Mouse (Mus musculus) layer of hippocampus, adult 2 months (tissue): ENCODE measurements around the gene Gm5426. TPM values are rescaled to one million over a fixed set of nuclear protein-coding genes. Genes with fewer than 3 reads are reported as not detected.
"Not testable (repeated sequence)": the region's sequence is repeated elsewhere in the genome, so short reads cannot be mapped to it uniquely, and the experiment has no call there.

ENCODE experiments used
- DNase-seq, 2 experiments: peaks; one replicate each; pipeline ENCODE4 v3.0.0; 2022; ENCODE audit warnings: low spot score in 2 of 2
- H3K27ac ChIP-seq: fragments of 200-600 bp; 2 replicates; pipeline ENCODE4 v1.8.1; 2022
- H3K4me3 ChIP-seq: fragments of 200-600 bp; 2 replicates; pipeline ENCODE4 v1.8.1; 2022; ENCODE audit warnings: mild to moderate bottlenecking
- CTCF ChIP-seq: fragments of 200-600 bp; conservative IDR thresholded peaks from 2 replicates; pipeline ENCODE4 v1.8.1; 2022; ENCODE audit warnings: antibody characterized with exemption, mild to moderate bottlenecking, moderate library complexity
- total RNA-seq, 2 experiments: library from RNA; stranded (reverse); gene quantifications; 2 replicates each; pipeline ENCODE4 v1.2.3; 2021

The Gm5426 gene
- total RNA-seq, 2 experiments from 2014 or later = not detected

GRCm38 (mm10) chr10:96121249-96122010 lies 15.0 kb upstream of the Gm5426 start:
- H3K4me3 ChIP-seq = no peak overlapping the region
- DNase-seq = peak; percentile 45 to 48
- no peak for TF ChIP-seq CTCF
- H3K27ac ChIP-seq = peak overlapping the region; percentile 85

DNA sequence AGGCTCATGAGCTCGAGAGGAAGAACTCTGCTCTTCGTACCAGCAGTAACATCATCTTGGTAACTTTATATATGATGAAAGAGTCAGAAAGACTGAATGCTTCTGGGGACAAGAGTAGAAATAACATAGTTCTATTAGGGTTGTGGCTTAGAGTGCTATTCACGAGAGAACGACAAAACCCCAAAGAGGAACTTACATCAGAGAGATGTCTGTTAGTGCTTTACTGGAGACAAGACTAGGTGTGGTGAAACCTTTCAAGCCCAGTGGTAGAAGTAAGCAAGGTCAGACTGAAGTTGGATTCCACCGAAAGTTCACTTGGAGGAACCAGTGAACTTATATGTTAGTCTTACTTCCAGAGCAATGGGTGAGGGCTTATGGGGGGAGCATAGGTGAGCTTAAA lies 12.5 kb upstream of the Gm5426 start:
- no peak for TF ChIP-seq CTCF

DNA sequence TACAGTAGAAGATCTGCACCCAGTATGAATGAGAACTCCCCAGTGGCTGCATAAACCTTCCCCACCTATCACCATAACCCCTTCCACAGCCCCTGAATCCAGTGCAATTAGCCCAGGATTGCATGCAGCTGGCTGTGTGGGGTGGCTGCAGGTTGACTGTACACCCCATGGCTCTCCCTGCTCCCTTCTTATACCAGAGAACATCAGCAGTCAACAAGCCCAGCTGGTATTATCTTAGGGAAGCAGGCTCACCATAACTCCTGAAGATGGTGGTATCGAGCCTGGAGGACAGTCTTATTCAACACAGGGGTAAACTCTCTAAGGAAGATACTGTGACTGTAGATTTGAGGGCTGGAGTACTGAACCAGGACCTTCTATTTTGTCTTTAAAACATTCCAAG lies 12.1 kb upstream of the Gm5426 start:
- H3K4me3 ChIP-seq = no peak overlapping the region
- no peak for TF ChIP-seq CTCF
- no peak for DNase-seq
- no peak overlapping the region for H3K27ac ChIP-seq

More for the DNA sequence above, 12.5 kb upstream of the Gm5426 start:
- H3K27ac ChIP-seq = no peak overlapping the region
- no peak for DNase-seq
- H3K4me3 ChIP-seq = no peak overlapping the region

DNA sequence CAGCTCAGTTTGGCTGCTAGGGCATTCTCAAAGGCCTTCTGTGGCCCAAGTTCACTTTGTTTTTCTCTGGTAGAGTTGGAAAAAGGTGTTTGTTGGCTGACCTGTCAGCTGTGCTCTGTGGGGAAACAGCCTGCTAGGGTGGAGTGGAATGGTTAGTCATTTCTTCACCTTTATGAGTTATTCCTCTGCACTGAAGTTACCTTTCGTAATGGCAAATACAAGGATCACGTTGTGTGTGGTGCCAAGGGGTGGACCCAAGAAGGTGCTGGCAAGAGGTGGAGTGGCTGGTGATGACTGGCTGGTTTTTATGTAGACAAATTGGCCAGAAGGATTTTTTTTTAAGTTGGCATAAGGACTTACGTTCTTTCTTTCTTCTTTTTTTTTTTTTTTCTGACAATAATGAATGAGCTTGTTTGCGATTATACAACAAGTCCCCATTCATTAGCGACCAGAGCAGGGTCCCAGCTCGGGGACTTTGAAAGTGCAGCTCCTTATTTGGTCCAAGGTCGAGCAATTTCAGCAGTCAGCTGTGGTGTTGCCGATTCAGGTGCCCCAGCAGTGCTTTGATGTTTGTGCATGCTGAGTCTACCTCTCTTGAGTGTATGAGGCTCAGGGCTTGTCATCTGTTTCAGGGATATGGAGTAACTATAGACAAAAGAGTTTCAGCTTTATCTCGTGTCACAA lies 10.5 kb upstream of the Gm5426 start:
- no peak for TF ChIP-seq CTCF

DNA sequence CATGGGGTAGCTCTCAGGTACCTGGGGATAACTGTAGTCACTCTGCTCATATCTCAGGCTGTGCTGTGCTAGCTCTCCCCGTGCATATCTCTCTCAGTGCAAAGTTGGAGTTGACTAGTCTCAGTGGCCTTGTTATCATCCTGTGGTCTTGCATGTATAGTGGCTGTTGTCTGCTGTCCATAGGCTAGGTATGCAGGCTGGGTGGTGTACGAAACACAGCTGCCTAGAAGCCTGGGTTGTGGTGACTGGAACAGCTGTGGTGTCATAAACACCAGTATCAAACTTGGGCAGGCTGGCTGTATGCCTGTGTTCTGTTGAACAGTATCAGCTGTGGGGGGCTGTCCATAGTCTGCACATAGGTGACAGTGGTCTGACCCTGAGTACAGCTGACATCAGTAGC lies 7.2 kb upstream of the Gm5426 start:
- H3K4me3 ChIP-seq = no peak overlapping the region
- no peak for DNase-seq
- TF ChIP-seq CTCF = no peak
- no peak overlapping the region for H3K27ac ChIP-seq

More for the DNA sequence above, 10.5 kb upstream of the Gm5426 start:
- peak; percentile 27 to 28 for DNase-seq
- Histone ChIP-seq H3K4me3 (no peak overlapping the region), H3K27ac (peak overlapping the region; percentile 82)

DNA sequence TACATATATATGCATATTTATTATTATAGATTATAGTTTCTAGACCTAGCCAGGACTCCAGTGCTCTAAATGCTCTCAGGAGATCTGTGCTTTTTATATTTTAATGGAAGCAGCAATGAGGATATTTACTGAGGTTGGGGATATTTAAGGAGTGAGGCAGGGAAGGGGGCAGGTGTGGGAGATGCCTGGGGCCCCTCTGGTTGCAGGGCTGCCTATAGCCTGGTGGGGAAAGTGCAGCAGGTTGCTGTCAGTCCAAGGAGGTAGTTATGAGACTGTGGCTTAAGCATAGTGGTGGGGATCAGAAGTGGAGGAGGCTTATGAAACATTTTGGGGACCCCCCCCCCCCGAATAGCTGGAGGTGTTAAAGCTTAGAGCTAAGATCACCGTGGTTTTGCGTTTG lies 6.0 kb upstream of the Gm5426 start:
- DNase-seq = no peak
- Histone ChIP-seq H3K4me3 (no peak overlapping the region), H3K27ac (no peak overlapping the region)
- no peak for TF ChIP-seq CTCF

DNA sequence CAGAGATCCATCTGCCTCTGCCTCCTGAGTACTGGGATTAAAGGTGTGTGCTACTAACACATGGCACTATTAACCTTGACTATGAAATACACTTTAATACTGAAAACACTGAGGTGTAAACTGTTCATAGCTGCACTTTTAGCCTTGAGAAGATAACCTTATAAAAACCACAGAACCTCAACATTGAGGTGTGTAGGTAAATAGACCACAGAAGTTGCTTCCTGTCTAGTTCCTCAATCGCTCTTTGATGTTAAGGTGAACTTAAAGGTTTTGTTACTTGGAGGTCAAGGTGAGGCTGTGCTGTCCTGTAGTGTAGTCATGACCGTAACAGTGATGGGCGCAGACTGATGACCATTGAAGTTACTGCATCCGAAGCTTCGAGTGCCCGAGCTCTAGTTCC lies 5.3 kb upstream of the Gm5426 start:
- no peak overlapping the region for H3K4me3 ChIP-seq
- no peak for DNase-seq
- no peak for TF ChIP-seq CTCF
- H3K27ac ChIP-seq = no peak overlapping the region

GRCm38 (mm10) chr10:96132161-96132560 lies 4.2 kb upstream of the Gm5426 start:
- peak; percentile 56 to 70 for DNase-seq
- peak; percentile 88 for TF ChIP-seq CTCF
- 0 out of 2 replicates have a peak overlapping the region, but pooled peaks have one; percentile 5 for H3K27ac ChIP-seq
- no peak overlapping the region for H3K4me3 ChIP-seq

- TF ChIP-seq CTCF = no peak
- Histone ChIP-seq H3K4me3 (no peak overlapping the region), H3K27ac (no peak overlapping the region)
- DNase-seq = no peak
Measured at GRCm38 (mm10) chr10:96138585-96138984, 2.2 kb downstream of the Gm5426 start.

- H3K4me3 ChIP-seq, DNase-seq, H3K27ac ChIP-seq: not testable (repeated sequence)
Measured at GRCm38 (mm10) chr10:96139274-96139673, 2.9 kb downstream of the Gm5426 start.

DNA sequence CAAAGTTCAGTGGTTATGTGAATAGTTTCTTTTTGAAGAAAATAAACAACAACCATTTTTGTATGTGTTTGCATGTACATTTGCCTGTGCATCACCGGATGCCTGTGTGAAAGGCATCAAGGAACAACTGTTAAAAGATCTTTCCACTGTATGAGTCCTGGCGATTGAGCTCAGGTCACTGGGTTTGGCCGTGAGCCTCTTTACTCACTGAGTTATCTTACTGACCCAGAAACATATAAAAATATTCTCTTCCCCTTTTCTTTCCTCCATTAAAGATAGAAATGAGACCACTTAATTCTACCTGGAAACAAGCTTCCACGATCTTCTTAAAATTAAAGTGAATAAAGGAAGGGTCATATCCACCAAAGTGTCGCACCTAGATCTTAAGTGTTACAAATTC lies 10.2 kb downstream of the Gm5426 start:
- Histone ChIP-seq H3K27ac (no peak overlapping the region), H3K4me3 (no peak overlapping the region)
- no peak for TF ChIP-seq CTCF
- DNase-seq = no peak

GRCm38 (mm10) chr10:96148250-96148699 lies 11.9 kb downstream of the Gm5426 start:
- no peak for DNase-seq
- Histone ChIP-seq H3K4me3 (no peak overlapping the region), H3K27ac (no peak overlapping the region)
- TF ChIP-seq CTCF = peak; percentile 41

DNA sequence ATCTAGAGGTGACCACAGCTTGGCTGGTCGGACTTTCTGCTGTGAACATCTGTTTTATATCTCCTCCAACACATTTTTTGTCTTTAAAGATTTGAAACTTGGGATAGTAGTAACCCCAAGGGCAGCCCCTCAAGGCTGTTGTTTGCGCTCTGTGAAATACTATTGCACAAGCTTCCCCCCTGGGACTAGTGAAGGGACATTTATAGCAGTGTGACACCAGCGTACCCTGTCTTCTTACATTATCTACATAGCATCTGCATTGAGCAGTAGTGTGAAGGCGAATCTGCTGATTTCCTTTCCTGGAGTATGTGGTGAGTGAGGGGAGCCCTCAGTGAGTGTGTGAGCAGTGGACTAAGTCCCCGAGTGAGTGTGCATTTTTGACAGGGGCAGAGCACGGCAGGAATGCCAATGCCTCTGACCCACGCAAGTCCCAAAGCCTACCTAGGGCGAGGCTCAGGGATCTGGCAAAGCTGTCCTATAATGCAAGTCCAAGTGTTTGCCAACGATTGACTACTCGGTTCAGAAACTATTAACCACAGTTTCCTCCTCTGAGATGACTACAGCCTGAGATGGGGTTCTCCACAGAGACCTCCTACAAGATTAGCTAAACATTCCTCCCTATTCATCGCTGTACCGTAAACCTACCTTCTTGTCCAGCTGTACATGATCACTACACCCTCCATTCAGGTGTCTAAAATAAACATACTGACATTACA lies 14.2 kb downstream of the Gm5426 start:
- H3K27ac ChIP-seq = no peak overlapping the region
- no peak overlapping the region for H3K4me3 ChIP-seq
- no peak for DNase-seq
- no peak for TF ChIP-seq CTCF

- no peak for TF ChIP-seq CTCF
- Histone ChIP-seq H3K27ac (no peak overlapping the region), H3K4me3 (no peak overlapping the region)
- DNase-seq = no peak
Measured at GRCm38 (mm10) chr10:96153315-96153714, 16.9 kb downstream of the Gm5426 start.
